15 mouse cellular contexts compared by ENCODE assay signal in the genomic region with DNA sequence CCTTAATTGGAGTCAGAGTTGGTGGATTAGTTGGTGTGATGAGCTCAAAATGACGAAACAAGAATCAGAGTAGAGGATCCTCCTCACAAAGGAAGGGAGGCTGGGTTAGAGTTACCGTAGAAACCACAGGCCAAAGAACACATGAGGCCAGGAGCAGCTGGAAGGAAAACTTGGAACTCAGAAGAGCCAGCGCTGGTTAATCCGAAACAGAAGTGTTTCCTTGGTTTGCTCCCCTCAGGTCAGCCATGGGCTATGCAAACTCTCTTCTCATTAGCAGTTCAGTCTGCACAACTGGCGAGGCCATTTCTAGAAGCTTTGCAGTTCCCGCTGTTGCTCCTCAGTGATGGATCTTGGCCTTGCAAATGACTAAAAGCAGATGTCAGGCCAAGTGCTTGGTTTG.
DNase-seq lines count a peak whose midpoint lies in the region; ATAC-seq lines count a peak whose summit lies in the region.
"Had no signal": no experiment of that assay in that cellular context is flagged by ENCODE, and none has a peak within 500 bp of the region (broad histone marks: within the 10 kb centered on the region; RNA-seq: fewer than 3 reads in every experiment).

No protein-coding gene starts in this region.

- no peak overlapping the region for H3K4me3 ChIP-seq in heart, embryonic 16.5 days (ENCODE audit: low read length)
- no peak overlapping the region for H3K4me3 ChIP-seq in brown adipose tissue, adult 24 weeks (ENCODE audit: insufficient read depth, low read depth, low read length)
- H3K4me3 ChIP-seq in limb, embryonic 11.5 days (ENCODE audit: low read depth, low read length), result no peak overlapping the region
- H3K4me3 ChIP-seq: forebrain, embryonic 12.5 days; myocyte; stomach, embryonic 15.5 days had no signal

- H3K9me3 ChIP-seq in heart, embryonic 16.5 days (replicated peaks; ENCODE audit: control insufficient read depth, low read length), result no peaks in the 10 kb centered on the region
- no peaks in the 10 kb centered on the region for H3K9me3 ChIP-seq in limb, embryonic 11.5 days (ENCODE audit: control insufficient read depth, low read length)
- H3K9me3 ChIP-seq: forebrain, embryonic 12.5 days; stomach, embryonic 15.5 days had no signal

- H3K36me3 ChIP-seq in heart, embryonic 16.5 days (ENCODE audit: control insufficient read depth, insufficient read depth), result peaks cover 4% of the 10 kb centered on the region
- H3K36me3 ChIP-seq in limb, embryonic 11.5 days (ENCODE audit: control insufficient read depth, insufficient read depth, low read length), result no peaks in the 10 kb centered on the region
- H3K36me3 ChIP-seq: forebrain, embryonic 12.5 days; stomach, embryonic 15.5 days had no signal

- no peak overlapping the region for H3K4me2 ChIP-seq in heart, embryonic 16.5 days (ENCODE audit: low read depth, low read length)
- H3K4me2 ChIP-seq in limb, embryonic 11.5 days (ENCODE audit: low read depth, severe bottlenecking), result no peak overlapping the region
- H3K4me2 ChIP-seq: forebrain, embryonic 12.5 days; stomach, embryonic 15.5 days had no signal

- intact Hi-C loops in heart, postnatal 14 days (cut with DNase I), result no loop called here

- H3K4me1 ChIP-seq in heart, embryonic 16.5 days (ENCODE audit: control insufficient read depth, insufficient read depth, low read length), result peaks cover 21% of the 10 kb centered on the region
- H3K4me1 ChIP-seq in brown adipose tissue, adult 24 weeks (ENCODE audit: control insufficient read depth, insufficient read depth, insufficient read length, low read length), result peaks cover 42% of the 10 kb centered on the region
- H3K4me1 ChIP-seq in limb, embryonic 11.5 days (ENCODE audit: control insufficient read depth, insufficient read depth, low read length), result peaks cover 4% of the 10 kb centered on the region

- H3K27ac ChIP-seq in heart, embryonic 16.5 days (ENCODE audit: low read length), result peak overlapping the region; percentile 17; the same call in 1 of the 2 replicates
- peak overlapping the region; percentile 67 for H3K27ac ChIP-seq in brown adipose tissue, adult 24 weeks (replicated peaks; ENCODE audit: low read depth, low read length)
- no peak overlapping the region for H3K27ac ChIP-seq in limb, embryonic 11.5 days (replicated peaks; ENCODE audit: low read depth, low read length)
- H3K27ac ChIP-seq: forebrain, embryonic 12.5 days; stomach, embryonic 15.5 days had no signal

- DNase-seq in heart, postnatal 14 days, result no peak
- peak; percentile 85 for DNase-seq in NIH3T3 (ENCODE audit: low read depth)
- DNase-seq in limb, embryonic 11.5 days (ENCODE audit: low spot score), result peak; percentile 40
- no peak for DNase-seq in spleen, postnatal 4 days (ENCODE audit: low spot score in 2 of 2)
- DNase-seq: adrenal gland, postnatal 14 days; layer of hippocampus, adult 9-11 months; liver had no signal

- no peak for ATAC-seq in heart, embryonic 16.5 days (replicated peaks; ENCODE audit: extremely low read depth, insufficient read depth, low FRiP score)
- ATAC-seq in limb, embryonic 11.5 days (ENCODE audit: insufficient number of reproducible peaks, low FRiP score, low TSS enrichment, low read depth), result no peak
- ATAC-seq in monocyte, adult 5-6 weeks (replicated peaks; ENCODE audit: insufficient number of reproducible peaks, low FRiP score, low TSS enrichment, poor library complexity, severe bottlenecking), result no peak
- ATAC-seq: intestine, postnatal 0 days; lung, postnatal 0 days had no signal

- H3K9ac ChIP-seq in heart, embryonic 16.5 days (ENCODE audit: low read length), result no peak overlapping the region
- no peak overlapping the region for H3K9ac ChIP-seq in limb, embryonic 11.5 days (ENCODE audit: low read length)
- H3K9ac ChIP-seq: forebrain, embryonic 12.5 days; stomach, embryonic 15.5 days had no signal

- no peaks in the 10 kb centered on the region for H3K27me3 ChIP-seq in heart, embryonic 16.5 days (ENCODE audit: control insufficient read depth, insufficient read depth, low read length)
- no peaks in the 10 kb centered on the region for H3K27me3 ChIP-seq in limb, embryonic 11.5 days (ENCODE audit: control insufficient read depth, insufficient read depth, low read length)
- H3K27me3 ChIP-seq: forebrain, embryonic 12.5 days; stomach, embryonic 15.5 days had no signal

- WGBS in heart, embryonic 16.5 days, result 79% methylated on average over 6 of the region's 6 CpGs
- 40% methylated on average over 6 of the region's 6 CpGs for WGBS in limb, embryonic 11.5 days

Comparison
In these comparisons a context has a peak if more than half of its experiments do, and no peak if none do; other contexts are left out.
1. DNase-seq: peak in NIH3T3 (single experiment) and limb, embryonic 11.5 days (single experiment); none in heart, postnatal 14 days (0 of 2) and spleen, postnatal 4 days (0 of 2).